Mouse (Mus musculus): ENCODE measurements around the gene Xkr7. TPM values are rescaled to one million over a fixed set of nuclear protein-coding genes. Genes with fewer than 3 reads are reported as not detected.

Xkr7 gene
- polyA plus RNA-seq (2014; fragmentation: Illumina TruSeq; extraction: RNeasy Lipid Tissue Mini Kit (QIAGEN cat#74804); ENCODE audit: low read depth, low replicate concordance): not detected

GRCm38 (mm10) chr2:153031126-153032082 lies at the start of gene Xkr7:
Gene Xkr7 (plus strand): TSS chr2:153031852.

GRCm38 (mm10) chr2:153014758-153015593 lies 16.7 kb upstream of the Xkr7 start, which contains the start of gene Pdrg1:
Gene Pdrg1 (minus strand): TSS chr2:153015427.

GRCm38 (mm10) chr2:153065747-153066508 lies 34.3 kb downstream of the Xkr7 start, which contains the start of gene Ccm2l:
Gene Ccm2l (plus strand): TSS chr2:153065955.

Other genes starting within 250 kb of the Xkr7 start
- gene Bcl2l1, start 200.1 kb upstream of the Xkr7 start, polyA plus RNA-seq (2014; fragmentation: Illumina TruSeq; extraction: RNeasy Lipid Tissue Mini Kit (QIAGEN cat#74804); ENCODE audit: low read depth, low replicate concordance): 36.1 TPM
- 0.84 TPM for gene Tpx2, start 183.9 kb upstream of the Xkr7 start, polyA plus RNA-seq (2014; fragmentation: Illumina TruSeq; extraction: RNeasy Lipid Tissue Mini Kit (QIAGEN cat#74804); ENCODE audit: low read depth, low replicate concordance)
- gene Mylk2, start 120.5 kb upstream of the Xkr7 start, polyA plus RNA-seq (2014; fragmentation: Illumina TruSeq; extraction: RNeasy Lipid Tissue Mini Kit (QIAGEN cat#74804); ENCODE audit: low read depth, low replicate concordance): 0.29 TPM
- 8.3 TPM for gene Foxs1, start 98.6 kb upstream of the Xkr7 start, polyA plus RNA-seq (2014; fragmentation: Illumina TruSeq; extraction: RNeasy Lipid Tissue Mini Kit (QIAGEN cat#74804); ENCODE audit: low read depth, low replicate concordance)
- gene Dusp15, start 80.2 kb upstream of the Xkr7 start, polyA plus RNA-seq (2014; fragmentation: Illumina TruSeq; extraction: RNeasy Lipid Tissue Mini Kit (QIAGEN cat#74804); ENCODE audit: low read depth, low replicate concordance): not detected
- not detected for gene Ttll9, start 69.4 kb upstream of the Xkr7 start, polyA plus RNA-seq (2014; fragmentation: Illumina TruSeq; extraction: RNeasy Lipid Tissue Mini Kit (QIAGEN cat#74804); ENCODE audit: low read depth, low replicate concordance)
- 197 TPM for gene Pdrg1, start 16.4 kb upstream of the Xkr7 start, polyA plus RNA-seq (2014; fragmentation: Illumina TruSeq; extraction: RNeasy Lipid Tissue Mini Kit (QIAGEN cat#74804); ENCODE audit: low read depth, low replicate concordance)
- gene Ccm2l, start 34.1 kb downstream of the Xkr7 start, polyA plus RNA-seq (2014; fragmentation: Illumina TruSeq; extraction: RNeasy Lipid Tissue Mini Kit (QIAGEN cat#74804); ENCODE audit: low read depth, low replicate concordance): 30.9 TPM
- 2.0 TPM for gene Hck, start 76.6 kb downstream of the Xkr7 start, polyA plus RNA-seq (2014; fragmentation: Illumina TruSeq; extraction: RNeasy Lipid Tissue Mini Kit (QIAGEN cat#74804); ENCODE audit: low read depth, low replicate concordance)
- 38.6 TPM for gene Tm9sf4, start 129.5 kb downstream of the Xkr7 start, polyA plus RNA-seq (2014; fragmentation: Illumina TruSeq; extraction: RNeasy Lipid Tissue Mini Kit (QIAGEN cat#74804); ENCODE audit: low read depth, low replicate concordance)
- 1.5 TPM for gene Tspyl3, start 193.6 kb downstream of the Xkr7 start, polyA plus RNA-seq (2014; fragmentation: Illumina TruSeq; extraction: RNeasy Lipid Tissue Mini Kit (QIAGEN cat#74804); ENCODE audit: low read depth, low replicate concordance)
- 3.6 TPM for gene Plagl2, start 209.6 kb downstream of the Xkr7 start, polyA plus RNA-seq (2014; fragmentation: Illumina TruSeq; extraction: RNeasy Lipid Tissue Mini Kit (QIAGEN cat#74804); ENCODE audit: low read depth, low replicate concordance)
- 11.8 TPM for gene Pofut1, start 209.7 kb downstream of the Xkr7 start, polyA plus RNA-seq (2014; fragmentation: Illumina TruSeq; extraction: RNeasy Lipid Tissue Mini Kit (QIAGEN cat#74804); ENCODE audit: low read depth, low replicate concordance)